Mouse (Mus musculus): ENCODE measurements around the gene Cyp2b10. TPM values are rescaled to one million over a fixed set of nuclear protein-coding genes. Genes with fewer than 3 reads are reported as not detected.
"Not testable (repeated sequence)": the region's sequence is repeated elsewhere in the genome, so short reads cannot be mapped to it uniquely, and the experiment has no call there.

Cyp2b10 gene
- total RNA-seq, 2 experiments from 2014 or later = not detected

GRCm38 (mm10) chr7:25904066-25904465 is 6.6 kb downstream of the Cyp2b10 start:
- DNase-seq (ENCODE audit: extremely low spot score in 1 of 2, low spot score in 2 of 2) = no peak
- intact Hi-C loops (cut with DNase I) = no loop called here

- intact Hi-C loops (cut with DNase I) = no loop called here
- DNase-seq (ENCODE audit: extremely low spot score in 1 of 2, low spot score in 2 of 2) = no peak
Observed at GRCm38 (mm10) chr7:25904489-25904888, 7.1 kb downstream of the Cyp2b10 start.

GRCm38 (mm10) chr7:25907380-25907779 is 10.0 kb downstream of the Cyp2b10 start:
- DNase-seq (ENCODE audit: extremely low spot score in 1 of 2, low spot score in 2 of 2) = no peak
- intact Hi-C loops (cut with DNase I) = no loop called here

- intact Hi-C loops (cut with DNase I) = no loop called here
- DNase-seq (ENCODE audit: extremely low spot score in 1 of 2, low spot score in 2 of 2) = no peak
Observed at GRCm38 (mm10) chr7:25910046-25910445, 12.6 kb downstream of the Cyp2b10 start.

GRCm38 (mm10) chr7:25916116-25916515 is 18.7 kb downstream of the Cyp2b10 start:
- intact Hi-C loops (cut with DNase I) = no loop called here
- DNase-seq (ENCODE audit: extremely low spot score in 1 of 2, low spot score in 2 of 2) = no peak

- DNase-seq (ENCODE audit: extremely low spot score in 1 of 2, low spot score in 2 of 2); intact Hi-C loops (cut with DNase I): not testable (repeated sequence)
Observed at GRCm38 (mm10) chr7:25917271-25917670, 19.9 kb downstream of the Cyp2b10 start.

GRCm38 (mm10) chr7:25919467-25919866 is 22.0 kb downstream of the Cyp2b10 start:
- intact Hi-C loops (cut with DNase I) = no loop called here
- no peak for DNase-seq (ENCODE audit: extremely low spot score in 1 of 2, low spot score in 2 of 2)

- intact Hi-C loops (cut with DNase I) = no loop called here
- DNase-seq (ENCODE audit: extremely low spot score in 1 of 2, low spot score in 2 of 2) = no peak
Observed at GRCm38 (mm10) chr7:25945274-25945673, 47.9 kb downstream of the Cyp2b10 start.

Other genes starting within 250 kb of the Cyp2b10 start
- 10 to 100 TPM; 25.0 to 28.9 TPM for gene Bckdha, start 238.6 kb upstream of the Cyp2b10 start, total RNA-seq (2021)
- 10 to 100 TPM; 21.8 to 22.0 TPM for gene Exosc5, start 238.5 kb upstream of the Cyp2b10 start, total RNA-seq (2021)
- gene Tmem91, start 222.5 kb upstream of the Cyp2b10 start, total RNA-seq (2021) = 10 to 100 TPM; 53.6 to 67.6 TPM
- gene B9d2, start 216.8 kb upstream of the Cyp2b10 start, total RNA-seq (2021) = 10 to 100 TPM; 34.5 to 36.3 TPM
- gene Tgfb1, start 210.6 kb upstream of the Cyp2b10 start, total RNA-seq (2021) = 10 to 100 TPM in 1 of 2 experiments, 1 to 10 TPM in 1; 9.7 to 12.2 TPM
- gene Ccdc97, start 178.5 kb upstream of the Cyp2b10 start, total RNA-seq (2021) = 10 to 100 TPM; 41.7 to 46.1 TPM
- 100 to 1,000 TPM; 116 to 117 TPM for gene Hnrnpul1, start 142.9 kb upstream of the Cyp2b10 start, total RNA-seq (2021)
- 10 to 100 TPM; 29.7 to 38.5 TPM for gene Axl, start 108.9 kb upstream of the Cyp2b10 start, total RNA-seq (2021)
- gene Cyp2s1, start 80.7 kb upstream of the Cyp2b10 start, total RNA-seq (2021) = 1 to 10 TPM; 5.5 to 8.1 TPM
- gene Cyp2b13, start 163.9 kb downstream of the Cyp2b10 start, total RNA-seq (2021) = not detected

Data from left cerebral cortex, postnatal 10 days (tissue).